Mouse (Mus musculus) cerebellum, adult 2 months (tissue): ENCODE results near the gene Kcnh6. TPM values are rescaled to one million over a fixed set of nuclear protein-coding genes. Genes with fewer than 3 reads are reported as not detected.

Source experiments
- DNase-seq, 2 experiments: peaks; one replicate each; pipeline ENCODE4 v3.0.0; 2021
- H3K27ac ChIP-seq: fragments of 200-500 bp; 2 replicates; pipeline ENCODE4 v1.5.1; 2012; ENCODE audit warnings: low read length, control low read depth, inconsistent platforms; ENCODE audit not compliant: insufficient read depth
- H3K27me3 ChIP-seq: fragments of 200-500 bp; 2 replicates; pipeline ENCODE4 v1.6.1; 2012; ENCODE audit warnings: inconsistent platforms, mild to moderate bottlenecking, low read length, moderate library complexity; ENCODE audit not compliant: control insufficient read depth, insufficient read depth
- H3K4me1 ChIP-seq: fragments of 200-500 bp; 2 replicates; pipeline ENCODE4 v1.6.1; 2011; ENCODE audit warnings: low read length; ENCODE audit not compliant: control insufficient read depth, insufficient read depth
- H3K4me3 ChIP-seq: fragments of 200-500 bp; replicated peaks from 2 replicates; pipeline ENCODE3; 2011; ENCODE audit warnings: mild to moderate bottlenecking, low read depth, low read length, control low read depth; ENCODE audit not compliant: insufficient read depth
- CTCF ChIP-seq: fragments of 200-500 bp; IDR thresholded peaks from 2 replicates; pipeline ENCODE4 v1.5.1; 2011; ENCODE audit warnings: low read depth, mild to moderate bottlenecking, control low read depth, low read length, moderate library complexity, borderline replicate concordance; ENCODE audit not compliant: insufficient read depth
- POLR2A ChIP-seq: fragments of 200-500 bp; IDR thresholded peaks from 2 replicates; pipeline ENCODE4 v1.6.1; 2011; ENCODE audit warnings: low read length, control low read depth, borderline replicate concordance; ENCODE audit not compliant: insufficient read depth
- WGBS: fragments of 180-500 bp; shearing (Covaris S2); methylation state at CpG from one replicate; pipeline ENCODE4 v1.1.7; 2018; 5-methylcytosine and 5-hydroxymethylcytosine counted together
- polyA plus RNA-seq: library from polyadenylated mRNA; depleted of rRNA; stranded (reverse); fragments of >200 nt; gene quantifications from 2 replicates; pipeline ENCODE4 v1.2.3, GENCODE M21; 2012; rRNA removed

The Kcnh6 gene
- polyA plus RNA-seq, 1 experiment, result 1.4 TPM

DNA sequence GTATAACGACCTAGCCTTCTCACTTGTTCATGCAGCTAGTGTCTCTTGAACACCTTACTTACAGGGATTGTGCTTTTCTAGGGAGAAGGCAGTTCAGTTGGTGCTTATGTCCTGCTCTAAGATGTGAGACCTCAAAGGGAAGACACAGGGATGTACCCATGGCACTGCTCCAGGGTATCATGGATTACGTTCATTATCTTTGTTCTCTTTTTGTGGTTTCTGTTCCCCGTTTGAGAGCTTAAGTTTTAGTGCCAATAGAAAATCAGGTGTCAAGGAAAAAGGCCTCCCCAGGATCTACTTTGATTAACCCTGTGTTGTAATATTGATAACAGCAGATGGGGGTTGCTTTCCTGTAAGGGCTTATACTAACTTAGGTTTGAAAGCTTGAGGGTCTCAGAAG lies 65.8 kb downstream of the Kcnh6 start:
- Histone ChIP-seq H3K4me1 (no peaks in the 10 kb centered on the region), H3K4me3 (no peak overlapping the region), H3K27ac (no peak overlapping the region), H3K27me3 (no peaks in the 10 kb centered on the region)
- DNase-seq, result no peak
- TF ChIP-seq CTCF (no peak), POLR2A (no peak)
- 80% methylated on average over 3 of the region's 3 CpGs for WGBS

- Histone ChIP-seq H3K4me3 (no peak overlapping the region), H3K4me1 (no peaks in the 10 kb centered on the region), H3K27ac (no peak overlapping the region), H3K27me3 (no peaks in the 10 kb centered on the region)
- 5% methylated on average over 4 of the region's 4 CpGs for WGBS
- TF ChIP-seq POLR2A (no peak), CTCF (peak; percentile 83)
- DNase-seq, result peak; percentile 46 to 64
Measured at GRCm38 (mm10) chr11:106076321-106076720, 68.4 kb downstream of the Kcnh6 start.

Other genes starting within 250 kb of the Kcnh6 start
- gene Cyb561, start 54.8 kb upstream of the Kcnh6 start, polyA plus RNA-seq, result 35.5 and 37.0 TPM in 2 replicates
- 13.6 and 19.7 TPM in 2 replicates for gene Ace, start 40.2 kb upstream of the Kcnh6 start, polyA plus RNA-seq
- not detected in 2 replicates for gene Ace3, start 13.4 kb upstream of the Kcnh6 start, polyA plus RNA-seq
- gene Dcaf7, start 28.7 kb downstream of the Kcnh6 start, polyA plus RNA-seq, result 86.9 and 89.6 TPM in 2 replicates
- gene Taco1, start 57.9 kb downstream of the Kcnh6 start, polyA plus RNA-seq, result 14.3 and 17.7 TPM in 2 replicates
- gene Map3k3, start 76.5 kb downstream of the Kcnh6 start, polyA plus RNA-seq, result 33.8 and 34.0 TPM in 2 replicates
- not detected in 2 replicates for gene Gm10840, start 152.7 kb downstream of the Kcnh6 start, polyA plus RNA-seq
- gene Limd2, start 152.7 kb downstream of the Kcnh6 start, polyA plus RNA-seq, result 36.1 and 41.1 TPM in 2 replicates
- gene Strada, start 194.0 kb downstream of the Kcnh6 start, polyA plus RNA-seq, result 58.2 and 65.4 TPM in 2 replicates
- 82.4 and 88.8 TPM in 2 replicates for gene Ccdc47, start 208.2 kb downstream of the Kcnh6 start, polyA plus RNA-seq
- gene Ddx42, start 208.8 kb downstream of the Kcnh6 start, polyA plus RNA-seq, result 45.4 and 45.6 TPM in 2 replicates
- gene Ftsj3, start 248.0 kb downstream of the Kcnh6 start, polyA plus RNA-seq, result 21.3 and 22.8 TPM in 2 replicates
- gene Psmc5, start 248.0 kb downstream of the Kcnh6 start, polyA plus RNA-seq, result 307 and 343 TPM in 2 replicates